Mouse (Mus musculus): ENCODE measurements around the gene Zfp207. TPM values are rescaled to one million over a fixed set of nuclear protein-coding genes. Genes with fewer than 3 reads are reported as not detected.
"Not testable (repeated sequence)": the region's sequence is repeated elsewhere in the genome, so short reads cannot be mapped to it uniquely, and the experiment has no call there.

The Zfp207 gene
- total RNA-seq (2021), result 100 to 1,000 TPM; 149 to 169 TPM

DNA sequence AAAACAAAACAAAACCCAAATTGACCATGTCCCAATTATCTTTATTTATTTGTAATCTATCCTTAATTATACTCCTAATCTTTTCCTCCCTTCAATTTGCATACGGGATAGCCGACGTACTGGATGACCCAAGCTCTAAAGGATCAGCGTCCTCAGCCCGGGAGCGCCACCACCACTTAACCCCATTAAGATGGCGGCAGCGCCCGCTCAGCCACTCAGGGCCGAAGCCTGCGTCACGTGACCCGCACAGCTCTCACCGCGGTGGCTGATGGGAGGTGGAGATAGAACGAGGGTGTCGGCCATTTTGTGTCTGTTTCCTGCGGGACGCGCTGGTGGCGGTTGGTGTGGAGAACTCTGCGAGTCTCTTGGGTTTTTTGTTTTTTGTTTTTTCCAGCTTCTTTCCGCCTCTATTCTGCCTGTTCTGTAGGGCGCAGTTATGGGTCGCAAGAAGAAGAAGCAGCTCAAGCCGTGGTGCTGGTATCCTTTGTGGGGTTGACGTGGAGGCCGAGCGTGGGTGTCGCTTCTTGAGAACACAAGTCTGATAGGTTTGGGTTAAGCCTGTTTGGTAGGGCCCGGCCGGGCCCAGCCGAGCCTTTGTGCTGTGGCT, at the start of gene Zfp207:
Zfp207 (plus strand) TSS at position 261 of the 607 bp plus-strand sequence.
- DNase-seq, result peak; percentile 96

DNA sequence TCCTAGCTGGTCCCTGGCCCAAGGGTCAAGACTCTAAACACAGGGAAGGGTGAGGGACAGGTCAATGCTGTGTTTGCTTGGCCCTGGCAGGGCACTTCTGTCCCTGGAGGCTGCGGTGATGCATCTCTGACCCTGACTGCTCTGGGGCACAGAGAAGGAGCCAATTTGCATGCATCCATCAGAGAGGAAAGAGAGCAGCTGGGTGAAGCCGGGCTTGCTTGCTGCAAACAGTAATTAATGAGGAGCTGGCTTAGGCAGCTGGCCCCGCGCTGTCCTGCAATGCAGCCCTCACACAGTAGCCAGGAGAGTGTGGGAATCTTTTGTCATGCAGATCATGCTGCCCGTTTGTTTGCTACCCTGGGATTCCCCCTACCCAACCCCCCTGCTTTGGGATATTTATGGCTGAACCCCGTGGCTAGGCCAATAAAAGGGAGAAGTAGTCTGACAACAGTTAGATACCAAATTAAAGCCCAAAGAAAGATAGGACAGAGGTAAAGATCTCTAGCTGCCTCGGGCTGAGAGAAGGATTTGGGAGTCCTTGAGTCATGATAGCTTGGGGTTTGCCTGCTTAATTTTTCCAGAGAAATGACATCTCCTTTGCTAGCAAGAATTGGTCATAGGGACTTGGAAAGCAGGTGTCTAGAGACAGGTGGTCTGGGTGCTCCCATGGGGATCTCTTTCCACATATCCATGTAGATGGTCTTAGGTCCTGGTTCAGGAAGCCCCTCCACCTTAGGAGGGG, 47.3 kb upstream of the Zfp207 start:
- no peak for DNase-seq

DNA sequence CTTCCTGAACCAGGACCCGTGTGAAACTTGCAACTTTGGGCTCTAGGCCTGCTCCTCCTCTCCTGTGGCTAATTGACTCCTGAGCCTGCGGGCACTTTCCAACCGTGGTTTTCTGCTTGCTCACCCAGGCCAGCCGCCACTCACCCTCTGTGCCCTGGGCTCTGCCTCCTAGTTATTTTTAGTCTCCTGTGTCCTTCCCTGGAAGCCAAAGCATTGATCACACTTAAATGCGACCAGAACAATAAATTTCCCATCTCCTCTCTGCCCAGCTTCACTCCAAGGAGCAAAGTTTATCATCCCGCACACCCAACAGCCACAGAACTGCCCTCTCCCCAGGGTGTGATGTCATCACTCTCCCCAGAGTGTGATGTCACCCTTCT, 46.7 kb upstream of the Zfp207 start:
- no peak for DNase-seq

DNA sequence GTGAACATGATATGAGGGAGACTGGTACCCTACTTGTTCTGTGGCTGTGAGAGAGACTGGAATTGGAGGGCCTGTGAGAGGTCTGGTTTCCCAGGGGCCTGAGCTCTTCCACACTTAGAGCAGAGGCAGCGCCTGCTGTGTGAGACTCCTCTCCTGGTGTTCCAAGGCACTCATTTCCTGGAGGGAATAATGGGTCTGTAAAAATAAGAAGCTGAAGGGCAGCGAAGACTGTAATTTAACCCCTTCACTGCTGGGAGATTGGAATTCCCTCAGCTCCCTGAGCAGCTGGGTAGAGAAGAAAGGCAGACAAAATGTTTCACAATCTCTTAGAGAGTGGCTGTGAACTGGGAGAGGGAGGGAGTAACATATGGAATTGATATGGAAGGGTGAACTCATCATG, 40.6 kb upstream of the Zfp207 start:
- DNase-seq, result no peak

DNA sequence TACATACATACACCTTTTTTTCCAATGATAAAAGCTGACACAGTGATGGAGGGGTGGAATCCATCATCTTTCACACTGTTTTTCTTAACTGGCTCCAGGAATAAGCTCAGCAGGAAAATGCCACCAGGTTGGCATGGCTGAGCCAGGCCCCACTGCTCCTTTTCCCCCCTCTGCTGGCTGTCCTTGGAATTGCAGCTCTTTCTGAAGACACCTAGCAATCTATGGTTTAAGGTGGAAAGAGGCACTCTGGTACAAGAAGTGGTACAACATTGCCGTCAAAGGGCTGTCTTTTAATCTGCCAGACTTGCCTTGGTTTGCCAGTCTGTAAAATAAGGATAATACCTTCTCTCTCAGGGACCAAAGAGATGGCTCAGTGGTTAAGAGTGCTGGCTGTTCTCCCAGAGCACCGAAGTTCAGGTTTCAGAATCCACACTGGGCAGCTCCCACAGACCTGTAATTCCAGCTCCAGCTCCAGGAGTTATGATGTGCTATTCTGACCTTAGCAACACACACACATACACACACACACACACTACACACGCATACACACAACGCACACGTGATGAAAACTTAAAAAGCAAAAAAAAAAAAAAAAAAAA, 31.1 kb upstream of the Zfp207 start:
- DNase-seq, result peak; percentile 64 to 82

DNA sequence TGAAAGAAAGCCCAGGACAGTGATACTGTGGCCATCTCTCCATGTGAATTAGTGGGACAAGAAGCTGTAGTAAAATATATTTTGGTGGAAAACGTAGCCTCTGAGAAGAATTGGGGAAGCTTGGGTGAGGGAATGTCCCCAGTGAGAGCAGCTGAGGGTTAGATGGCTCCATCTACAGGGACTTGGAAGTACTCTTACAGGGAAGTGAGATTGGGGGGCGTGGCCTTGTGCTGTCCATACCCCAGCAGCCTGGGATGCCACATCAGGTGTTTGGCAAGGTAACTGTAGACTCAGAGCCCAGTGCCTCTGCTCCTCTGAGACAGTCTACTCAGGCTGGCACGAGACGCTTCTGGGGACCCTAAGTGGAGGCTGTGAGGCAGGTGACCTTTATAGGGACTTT, 28.2 kb upstream of the Zfp207 start:
- DNase-seq, result no peak

DNA sequence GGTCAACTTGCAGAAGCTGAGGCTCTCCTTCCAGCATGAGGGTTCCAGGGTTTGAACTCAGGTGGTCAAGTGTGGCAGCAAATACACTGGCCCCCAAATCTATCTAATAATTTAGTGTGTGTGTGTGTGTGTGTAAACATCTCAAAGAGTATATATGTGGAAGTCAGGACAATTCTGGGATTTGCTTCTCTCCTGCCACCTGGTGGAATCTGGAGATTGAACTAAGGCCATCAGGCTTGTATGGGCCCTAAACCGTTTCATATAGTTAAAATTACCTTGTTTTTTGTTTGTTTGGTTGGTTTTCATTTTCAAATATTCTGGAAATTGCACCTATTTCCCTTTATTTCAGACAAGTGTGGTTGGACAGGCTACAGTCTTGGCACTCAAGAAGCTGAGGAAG, 14.1 kb upstream of the Zfp207 start:
- no peak for DNase-seq

DNA sequence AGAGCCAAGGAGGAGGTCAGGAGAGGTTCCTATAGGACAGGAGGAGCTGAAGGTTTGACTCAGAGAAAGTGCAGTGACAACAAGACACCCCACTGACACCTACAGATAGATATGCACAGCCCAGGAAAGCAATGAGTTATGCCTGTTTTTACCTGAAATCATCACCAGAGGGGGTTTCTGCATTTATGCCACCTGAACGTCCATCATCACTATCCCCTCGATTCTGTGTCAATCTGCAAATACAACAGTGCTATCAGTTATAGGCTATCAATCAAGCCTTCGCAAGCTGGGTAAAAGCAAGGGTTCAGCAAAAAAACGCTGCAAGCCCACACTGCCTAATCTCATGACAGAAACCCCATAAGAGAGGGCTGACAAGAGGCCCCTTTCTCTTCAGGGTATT, 6.4 kb upstream of the Zfp207 start:
- no peak for DNase-seq

DNA sequence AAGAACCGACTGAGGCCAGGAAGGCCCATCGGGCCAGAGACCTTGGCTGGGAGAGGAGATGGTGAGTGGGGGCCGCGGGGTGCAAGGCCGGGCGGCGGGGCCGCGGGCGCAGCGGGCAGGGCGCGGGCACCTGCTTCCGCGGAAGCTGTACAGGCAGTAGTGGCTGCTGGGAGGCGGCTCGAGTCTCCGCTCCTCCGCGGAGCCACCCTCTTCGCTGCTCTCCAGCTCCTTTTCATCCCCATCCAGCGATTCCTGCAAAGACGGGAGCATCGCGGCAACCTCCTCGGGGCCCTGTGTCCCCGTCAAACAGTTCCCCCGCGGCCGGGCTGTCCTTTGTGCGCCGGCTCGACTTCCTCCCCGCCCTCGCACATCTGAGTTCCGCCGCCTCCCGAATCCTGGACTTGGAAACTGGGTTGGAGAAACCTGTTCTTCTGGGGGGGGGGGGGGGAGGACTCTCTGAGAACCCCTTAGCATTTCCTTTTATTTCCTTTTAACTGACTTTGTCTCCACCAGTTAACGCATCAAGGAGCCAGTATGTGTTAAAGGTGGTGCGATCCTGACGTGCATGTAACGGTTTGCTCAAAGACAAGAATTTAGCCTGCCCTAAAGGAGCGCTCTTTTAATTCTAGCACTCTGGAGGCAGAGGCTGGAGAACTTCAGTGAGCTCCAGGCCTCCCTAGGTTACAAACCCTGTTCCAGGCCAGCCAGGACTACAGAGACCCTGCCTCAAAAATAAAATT, 5.2 kb upstream of the Zfp207 start, which contains the start of gene 5730455P16Rik:
5730455P16Rik (minus strand) TSS at position 323 of the 740 bp plus-strand sequence.
- DNase-seq, result peak; percentile 83 to 85

DNA sequence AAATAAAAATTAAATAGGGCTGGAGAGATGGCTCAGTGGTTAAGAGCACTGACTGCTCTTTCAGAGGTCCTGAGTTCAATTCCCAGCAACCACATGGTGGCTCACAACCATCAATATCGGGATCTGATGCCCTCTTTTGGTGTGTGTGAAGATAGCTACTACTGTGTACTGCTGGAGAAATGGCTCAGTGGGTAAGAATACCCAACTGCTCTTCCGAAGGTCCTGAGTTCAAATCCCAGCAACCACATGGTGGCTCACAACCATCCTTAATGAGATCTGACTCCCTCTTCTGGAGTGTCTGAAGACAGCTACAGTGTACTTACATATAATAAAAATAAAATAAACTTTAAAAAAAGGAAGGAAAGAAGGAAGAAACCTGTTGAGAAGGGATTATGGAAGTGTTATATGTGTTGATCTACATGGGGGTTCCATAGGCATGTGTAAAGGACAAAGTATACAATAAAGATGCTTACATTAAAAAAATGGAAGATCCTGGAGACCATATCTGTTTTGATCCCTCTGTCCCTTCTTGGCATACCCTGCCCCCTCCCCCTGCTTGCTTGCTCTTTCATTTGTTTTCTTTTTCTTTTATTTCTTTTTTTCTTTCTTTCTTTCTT, 4.5 kb upstream of the Zfp207 start:
- not testable (repeated sequence) for DNase-seq

DNA sequence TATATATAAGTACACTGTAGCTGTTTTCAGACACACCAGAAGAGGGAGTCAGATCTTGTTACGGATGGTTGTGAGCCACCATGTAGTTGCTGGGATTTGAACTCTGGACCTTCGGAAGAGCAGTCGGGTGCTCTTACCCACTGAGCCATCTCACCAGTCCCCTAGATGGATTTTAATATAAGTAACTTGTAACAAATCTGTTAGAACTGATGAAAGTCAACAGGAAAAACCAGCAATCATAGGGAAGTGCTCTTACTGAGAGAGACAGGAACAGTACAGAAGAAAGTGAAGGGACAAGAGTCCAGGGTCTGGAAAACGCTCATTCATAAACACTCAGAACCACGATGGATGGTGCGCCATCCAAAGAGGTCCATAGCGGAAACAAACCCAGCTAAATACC, 3.9 kb upstream of the Zfp207 start:
- DNase-seq, result not testable (repeated sequence)

DNA sequence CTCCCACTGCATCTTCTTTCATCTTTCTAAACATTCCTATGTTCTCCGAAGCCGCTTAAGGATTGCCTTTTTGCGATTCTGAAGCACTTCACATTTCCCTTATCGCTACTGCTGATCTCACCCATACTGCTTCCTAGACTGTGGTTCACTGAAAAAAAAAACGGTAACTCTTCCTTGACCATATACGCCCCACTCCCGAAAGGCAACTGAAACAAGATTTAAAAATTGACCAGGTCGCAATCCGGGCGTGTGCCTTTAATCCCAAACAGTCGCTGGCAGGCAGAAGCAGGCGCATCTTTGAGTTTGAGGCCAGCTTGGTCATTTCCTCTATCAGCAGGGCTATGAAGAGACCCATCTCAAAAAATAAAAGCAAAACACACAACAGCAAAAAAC, 457 bp upstream of the Zfp207 start:
- peak in 1 of 2 experiments; percentile 21 for DNase-seq

DNA sequence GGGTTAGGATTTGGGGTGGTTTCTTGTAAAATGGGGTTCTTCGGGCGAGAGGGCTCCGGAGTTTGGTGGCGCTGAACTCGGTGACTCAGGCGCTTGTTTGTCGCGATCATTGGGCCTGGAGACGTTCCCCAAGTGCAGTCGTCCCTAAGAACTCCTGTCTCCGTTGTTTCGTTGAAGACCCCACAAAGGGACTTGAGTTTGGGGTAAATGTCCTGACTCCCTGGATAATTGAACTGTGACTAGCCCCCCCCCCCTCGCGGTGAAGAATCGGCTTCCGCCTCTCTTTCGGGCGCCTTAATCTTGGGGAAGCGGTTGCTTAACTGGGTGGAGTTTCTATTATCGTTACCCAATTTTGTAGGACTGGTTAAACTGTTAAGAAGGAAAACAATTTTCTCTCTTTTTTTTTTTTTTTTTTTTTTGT, 557 bp downstream of the Zfp207 start:
- peak in 1 of 2 experiments; percentile 22 for DNase-seq

DNA sequence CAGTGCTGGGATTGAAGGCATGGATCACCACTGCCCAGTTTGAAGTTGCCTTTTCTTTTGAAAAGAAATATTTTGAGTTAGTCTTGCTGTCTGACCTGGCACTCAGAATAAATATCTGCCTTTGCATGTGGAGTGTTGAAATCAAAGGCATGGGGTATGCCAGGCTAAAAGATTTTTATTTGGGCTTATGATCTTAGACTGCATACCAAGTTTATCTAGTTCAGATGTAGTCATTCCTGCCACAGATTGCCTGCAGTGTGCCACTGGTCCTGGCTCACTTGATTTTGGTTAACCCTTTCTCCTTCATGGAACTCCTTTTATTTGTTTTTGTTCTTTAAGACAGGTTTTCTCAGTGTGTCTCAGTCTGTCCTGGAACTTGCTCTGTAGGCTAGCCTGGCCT, 1.4 kb downstream of the Zfp207 start:
- no peak for DNase-seq

DNA sequence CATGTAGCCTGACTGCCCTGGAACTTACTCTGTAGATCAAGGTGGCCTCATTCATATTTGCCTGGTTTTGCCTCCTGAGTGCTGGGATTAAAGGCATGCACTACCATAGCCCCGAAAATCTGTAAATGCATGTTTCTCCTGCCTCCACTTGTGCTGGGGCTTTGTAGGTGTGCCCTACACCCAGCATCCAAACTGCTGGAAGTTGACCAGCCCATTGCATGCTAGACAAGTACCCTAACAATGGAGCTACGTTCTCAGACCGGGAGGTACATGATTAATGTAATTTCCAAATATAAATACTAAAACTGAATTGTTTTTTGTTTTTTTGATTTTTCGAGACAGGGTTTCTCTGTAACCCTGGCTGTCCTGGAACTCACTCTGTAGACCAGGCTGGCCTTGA, 2.0 kb downstream of the Zfp207 start:
- DNase-seq, result no peak

DNA sequence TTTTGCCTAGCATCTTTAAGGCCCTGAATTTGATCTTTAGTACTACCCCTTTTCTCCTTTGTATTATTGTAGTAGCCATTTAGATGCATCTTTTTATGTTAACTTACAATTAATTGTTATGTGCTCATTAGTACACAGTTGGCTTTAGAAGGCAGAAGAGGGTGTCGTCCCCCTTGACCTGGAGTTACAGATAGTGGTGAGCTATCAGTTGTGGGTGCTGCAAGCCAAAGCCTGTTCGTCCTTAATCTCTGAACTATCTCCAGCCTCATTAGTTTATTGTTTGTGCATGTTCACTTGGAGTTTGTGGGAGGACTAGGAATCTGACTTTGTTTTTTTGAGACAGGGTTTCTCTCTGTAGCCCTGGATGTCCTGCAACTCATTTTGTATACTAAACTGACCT, 3.7 kb downstream of the Zfp207 start:
- DNase-seq, result no peak

DNA sequence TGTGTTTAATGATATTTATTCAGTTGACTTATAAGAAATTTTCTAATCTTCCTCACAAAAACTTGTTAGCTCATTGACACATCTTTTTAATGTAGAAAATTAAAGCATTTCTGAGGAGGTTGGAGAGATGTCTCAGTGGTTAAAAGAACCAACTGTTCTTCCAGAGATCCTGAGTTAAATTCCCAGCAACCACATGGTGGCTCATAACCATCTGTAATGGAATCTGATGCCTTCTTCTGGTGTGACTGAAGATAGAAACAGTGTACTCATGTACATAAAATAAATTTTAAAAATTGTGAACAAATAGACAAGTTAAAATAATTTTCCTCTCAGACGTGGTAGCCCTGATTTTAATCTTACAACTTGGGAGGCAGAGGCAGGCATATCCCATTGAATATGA, 6.8 kb downstream of the Zfp207 start:
- DNase-seq, result no peak

DNA sequence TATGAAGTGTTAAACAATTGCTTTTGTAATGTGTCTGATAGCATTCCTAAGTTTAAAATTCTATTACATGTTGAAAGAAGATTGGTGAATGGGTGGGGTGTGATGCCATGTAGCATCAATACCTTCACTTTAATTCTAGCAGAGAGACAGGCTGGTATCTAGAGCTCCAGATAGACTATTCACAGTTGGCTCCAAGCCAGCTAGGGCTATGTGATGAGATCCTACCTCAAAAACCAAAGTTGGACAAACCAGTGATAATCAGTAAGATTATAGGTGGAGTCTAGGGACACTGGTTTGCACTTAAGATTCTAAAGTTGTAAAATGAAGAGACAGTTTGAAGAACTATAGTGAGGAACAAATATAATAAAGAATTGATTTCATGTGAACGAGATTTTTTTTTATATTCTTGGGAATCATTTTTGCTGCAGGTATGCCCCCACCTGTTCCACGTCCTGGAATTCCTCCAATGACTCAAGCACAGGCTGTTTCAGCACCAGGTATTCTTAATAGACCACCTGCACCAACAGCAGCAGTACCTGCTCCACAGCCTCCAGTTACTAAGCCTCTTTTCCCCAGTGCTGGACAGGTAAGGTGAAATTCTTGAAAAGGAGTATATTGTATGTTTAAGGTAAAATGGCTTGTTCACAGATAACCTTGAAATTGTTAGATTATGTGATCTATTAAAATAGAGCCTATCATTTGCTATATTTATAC, 8.5 kb downstream of the Zfp207 start:
- no peak for DNase-seq

DNA sequence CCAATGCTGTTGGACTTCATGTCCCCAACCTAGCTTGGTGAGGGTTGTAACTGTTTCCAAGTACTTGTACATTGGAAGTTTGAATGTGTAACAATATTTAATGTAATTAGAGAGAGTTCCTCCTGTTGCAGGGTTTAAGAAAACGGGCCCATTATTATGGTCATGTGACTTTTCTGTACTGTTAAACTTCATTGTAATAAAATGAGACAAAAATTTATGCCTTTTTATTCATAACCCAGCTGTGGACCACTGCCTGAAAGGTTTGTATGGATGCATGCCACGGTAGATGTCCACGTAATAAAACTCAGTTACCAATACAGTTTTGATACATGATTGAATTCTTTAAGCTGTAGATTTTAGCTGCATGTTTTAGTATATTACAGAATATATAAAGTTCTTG, 12.9 kb downstream of the Zfp207 start:
- no peak for DNase-seq

DNA sequence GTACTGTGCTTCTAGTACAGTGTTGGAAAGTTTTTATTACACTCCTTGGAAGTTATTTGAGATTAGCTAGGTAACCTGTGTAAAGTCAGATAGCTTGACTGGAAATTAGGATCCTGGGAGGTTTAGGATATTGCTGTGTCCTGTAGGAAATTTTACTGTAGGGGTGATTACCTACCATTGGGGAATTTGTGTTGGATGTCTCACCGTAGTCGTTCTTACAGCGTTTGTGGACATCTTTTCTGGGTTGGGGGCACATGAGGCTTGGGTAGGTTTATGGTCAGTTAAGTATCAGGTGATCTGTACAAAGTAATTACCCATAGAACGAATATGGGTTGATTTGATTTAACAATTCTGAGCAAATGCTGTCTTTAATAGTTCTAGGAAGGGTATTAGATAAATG, 13.5 kb downstream of the Zfp207 start:
- no peak for DNase-seq

DNA sequence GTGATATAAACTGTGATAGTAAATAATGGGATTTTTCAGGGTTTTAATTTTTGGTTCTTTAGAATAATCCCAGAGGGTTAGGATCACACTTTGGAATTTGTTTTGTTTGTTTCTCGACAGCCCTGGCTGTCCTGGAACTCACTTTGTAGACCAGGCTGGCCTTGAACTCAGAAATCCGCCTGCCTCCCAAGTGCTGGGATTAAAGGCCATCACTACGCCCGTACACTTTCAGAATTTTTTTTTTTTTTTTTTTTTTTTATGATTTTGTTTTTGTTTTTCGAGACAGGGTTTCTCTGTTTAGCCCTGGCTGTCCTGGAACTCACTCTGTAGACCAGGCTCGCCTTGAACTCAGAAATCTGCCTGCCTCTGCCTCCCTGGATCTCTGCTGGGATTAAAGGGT, 24.8 kb downstream of the Zfp207 start:
- DNase-seq, result not testable (repeated sequence)

DNA sequence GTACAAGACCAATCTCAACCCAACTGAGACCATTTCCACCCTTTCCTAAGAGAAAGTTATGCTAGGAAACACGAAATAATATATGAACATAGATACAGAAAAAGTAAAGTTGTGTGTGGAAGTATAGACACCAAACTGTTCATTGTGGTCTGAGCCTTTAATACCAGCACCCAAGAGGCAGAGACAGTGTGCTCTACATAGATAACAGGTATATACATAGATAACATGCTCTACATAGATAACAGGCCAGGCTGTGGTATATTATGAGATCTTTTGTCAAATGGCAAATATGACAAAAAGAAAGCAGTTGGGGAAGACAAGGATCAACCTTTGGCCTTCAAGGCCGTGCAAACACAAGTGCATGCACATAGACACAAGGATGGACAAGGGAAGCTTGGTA, 27.3 kb downstream of the Zfp207 start:
- DNase-seq, result no peak

Measured in layer of hippocampus, postnatal 36 days (tissue).